Comparison of ENCODE assay signal across 29 mouse cellular contexts in genomic region chr7:5108272-5108671, GRCm38 (mm10). TPM values are rescaled to one million over a fixed set of nuclear protein-coding genes. Genes with fewer than 3 reads are reported as not detected.
DNase-seq lines count a peak whose midpoint lies in the region; ATAC-seq lines count a peak whose summit lies in the region.
"Had no signal": no experiment of that assay in that cellular context is flagged by ENCODE, and none has a peak within 500 bp of the region (broad histone marks: within the 10 kb centered on the region; RNA-seq: fewer than 3 reads in every experiment).

No protein-coding gene starts in this region.

- H3K9me3 ChIP-seq in heart, embryonic 12.5 days (replicated peaks) = no peaks in the 10 kb centered on the region
- H3K9me3 ChIP-seq in intestine, embryonic 14.5 days (ENCODE audit: control insufficient read depth, low read length) = no peaks in the 10 kb centered on the region
- H3K9me3 ChIP-seq in intestine, embryonic 16.5 days (ENCODE audit: control insufficient read depth, low read length) = no peaks in the 10 kb centered on the region
- H3K9me3 ChIP-seq: embryonic facial prominence, embryonic 13.5 days; embryonic facial prominence, embryonic 15.5 days; forebrain, embryonic 12.5 days had no signal

- H3K9ac ChIP-seq in heart, embryonic 12.5 days = no peak overlapping the region
- no peak overlapping the region for H3K9ac ChIP-seq in intestine, embryonic 14.5 days (ENCODE audit: low read length)
- H3K9ac ChIP-seq in intestine, embryonic 16.5 days (ENCODE audit: low read depth, low read length) = no peak overlapping the region
- H3K9ac ChIP-seq: embryonic facial prominence, embryonic 13.5 days; embryonic facial prominence, embryonic 15.5 days; forebrain, embryonic 12.5 days had no signal

- no peak for DNase-seq in heart, postnatal 4 days
- peak; percentile 10 for DNase-seq in intestine, embryonic 14.5 days (ENCODE audit: low spot score)
- DNase-seq in lung, postnatal 25 days (ENCODE audit: low spot score) = no peak
- DNase-seq: adrenal gland, adult 2 months; adrenal gland, postnatal 10 days; adrenal gland, postnatal 25 days; cerebellum, adult 11 months; cerebellum, adult 18-20 months; cerebellum, adult 8-10 months; cerebellum, adult 9-11 months; cerebellum, postnatal 14 days; cerebellum, postnatal 36 days; embryo, embryonic 11 days had no signal

- no peak overlapping the region for H3K27ac ChIP-seq in heart, embryonic 12.5 days (ENCODE audit: poor library complexity, severe bottlenecking)
- no peak overlapping the region for H3K27ac ChIP-seq in intestine, embryonic 14.5 days (ENCODE audit: low read depth)
- H3K27ac ChIP-seq in intestine, embryonic 16.5 days (ENCODE audit: low read length) = no peak overlapping the region
- H3K27ac ChIP-seq: embryonic facial prominence, embryonic 13.5 days; embryonic facial prominence, embryonic 15.5 days; forebrain, embryonic 10.5 days; forebrain, embryonic 12.5 days had no signal

- WGBS in heart, embryonic 12.5 days = 53% methylated on average over 4 of the region's 4 CpGs
- WGBS in intestine, embryonic 14.5 days = 77% methylated on average over 4 of the region's 4 CpGs
- 75% methylated on average over 4 of the region's 4 CpGs for WGBS in intestine, embryonic 16.5 days

- H3K27me3 ChIP-seq in heart, embryonic 12.5 days (replicated peaks) = no peaks in the 10 kb centered on the region
- no peaks in the 10 kb centered on the region for H3K27me3 ChIP-seq in intestine, embryonic 14.5 days (replicated peaks; ENCODE audit: control insufficient read depth, insufficient read depth, low read length)
- no peaks in the 10 kb centered on the region for H3K27me3 ChIP-seq in intestine, embryonic 16.5 days (replicated peaks; ENCODE audit: control insufficient read depth, insufficient read depth, low read length)
- H3K27me3 ChIP-seq: embryonic facial prominence, embryonic 13.5 days; embryonic facial prominence, embryonic 15.5 days; forebrain, embryonic 12.5 days had no signal

- no peaks in the 10 kb centered on the region for H3K36me3 ChIP-seq in heart, embryonic 12.5 days
- no peaks in the 10 kb centered on the region for H3K36me3 ChIP-seq in intestine, embryonic 14.5 days (ENCODE audit: control insufficient read depth, insufficient read depth, low read length)
- no peaks in the 10 kb centered on the region for H3K36me3 ChIP-seq in intestine, embryonic 16.5 days (ENCODE audit: control insufficient read depth, insufficient read depth, low read length)
- H3K36me3 ChIP-seq: embryonic facial prominence, embryonic 13.5 days; embryonic facial prominence, embryonic 15.5 days; forebrain, embryonic 10.5 days; forebrain, embryonic 12.5 days had no signal

- peak; percentile 45; the same call in 1 of the 2 replicates for ATAC-seq in heart, embryonic 12.5 days (ENCODE audit: insufficient number of reproducible peaks, low FRiP score)
- no peak for ATAC-seq in intestine, embryonic 14.5 days (replicated peaks; ENCODE audit: low FRiP score, low TSS enrichment, low read depth)
- ATAC-seq in intestine, embryonic 16.5 days = no peak
- ATAC-seq: forebrain, embryonic 14.5 days; forebrain, embryonic 16.5 days had no signal

- no peak overlapping the region for H3K4me3 ChIP-seq in heart, embryonic 12.5 days
- no peak overlapping the region for H3K4me3 ChIP-seq in intestine, embryonic 14.5 days (ENCODE audit: low read depth, low read length)
- no peak overlapping the region for H3K4me3 ChIP-seq in intestine, embryonic 16.5 days (ENCODE audit: low read length)
- H3K4me3 ChIP-seq: embryonic facial prominence, embryonic 13.5 days; embryonic facial prominence, embryonic 15.5 days; erythroblast, embryonic 14.5 days; forebrain, embryonic 10.5 days; forebrain, embryonic 12.5 days had no signal

- H3K4me2 ChIP-seq in heart, embryonic 12.5 days = no peak overlapping the region
- H3K4me2 ChIP-seq in intestine, embryonic 14.5 days (ENCODE audit: low read length) = no peak overlapping the region
- H3K4me2 ChIP-seq in intestine, embryonic 16.5 days (ENCODE audit: low read depth, low read length) = no peak overlapping the region
- H3K4me2 ChIP-seq: embryonic facial prominence, embryonic 13.5 days; embryonic facial prominence, embryonic 15.5 days; forebrain, embryonic 12.5 days had no signal

- 0 out of 2 replicates have a peak, but pooled peaks cover 4% of the 10 kb centered on the region for H3K4me1 ChIP-seq in heart, embryonic 12.5 days (replicated peaks)
- H3K4me1 ChIP-seq in intestine, embryonic 14.5 days (replicated peaks; ENCODE audit: control insufficient read depth, insufficient read depth, low read length) = no peaks in the 10 kb centered on the region
- no peaks in the 10 kb centered on the region for H3K4me1 ChIP-seq in intestine, embryonic 16.5 days (ENCODE audit: control insufficient read depth, insufficient read depth, low read length)
- H3K4me1 ChIP-seq: forebrain, embryonic 10.5 days; forebrain, embryonic 12.5 days had no signal

RNA-seq across cellular contexts. Expression of gene Rfpl4, which starts 8.5 kb away (rescaled TPM):
- not detected in 2 replicates for polyA plus RNA-seq in heart, embryonic 12.5 days (2016; fragmentation: Nextera tagmentation; extraction: Ambion mirVana)
- not detected for total RNA-seq in heart, postnatal 4 days (2021)
- polyA plus RNA-seq in intestine, embryonic 14.5 days (2014; fragmentation: Nextera tagmentation; extraction: Ambion mirVana) = not detected in 2 replicates
- polyA plus RNA-seq in intestine, embryonic 16.5 days (2015; fragmentation: Nextera tagmentation; extraction: Ambion mirVana) = not detected in 2 replicates
- total RNA-seq: adrenal gland, postnatal 10 days; adrenal gland, postnatal 25 days; adrenal gland, postnatal 4 days; common myeloid progenitor, adult 5-6 weeks; ES-E14; MEL had no signal
- polyA plus RNA-seq: adrenal gland, adult 2 months; brain, embryonic 14.5 days; C2C12; embryonic facial prominence, embryonic 11.5 days; embryonic facial prominence, embryonic 13.5 days; embryonic facial prominence, embryonic 15.5 days; erythroblast, embryonic 14.5 days; forebrain, embryonic 10.5 days; forebrain, embryonic 12.5 days; forebrain, embryonic 14.5 days had no signal

RNA-seq across cellular contexts. Expression of gene Rasl2-9, which starts 17.5 kb away (rescaled TPM):
- polyA plus RNA-seq in heart, embryonic 12.5 days (2016; fragmentation: Nextera tagmentation; extraction: Ambion mirVana) = 0.96 and 2.2 TPM in 2 replicates
- 1 to 10 TPM; 2.6 to 4.5 TPM for total RNA-seq in heart, postnatal 4 days (2021)
- 0.54 and 0.72 TPM in 2 replicates for polyA plus RNA-seq in intestine, embryonic 14.5 days (2014; fragmentation: Nextera tagmentation; extraction: Ambion mirVana)
- 0.67 and 0.80 TPM in 2 replicates for polyA plus RNA-seq in intestine, embryonic 16.5 days (2015; fragmentation: Nextera tagmentation; extraction: Ambion mirVana)
- total RNA-seq: common myeloid progenitor, adult 5-6 weeks; MEL had no signal
- polyA plus RNA-seq: erythroblast, embryonic 14.5 days; forebrain, embryonic 16.5 days had no signal

RNA-seq across cellular contexts. Expression of gene Epn1, which starts 28.2 kb away (rescaled TPM):
- 52.1 TPM in 2 replicates for polyA plus RNA-seq in heart, embryonic 12.5 days (2016; fragmentation: Nextera tagmentation; extraction: Ambion mirVana)
- total RNA-seq in heart, postnatal 4 days (2021) = 100 to 1,000 TPM; 171 to 183 TPM
- polyA plus RNA-seq in intestine, embryonic 14.5 days (2014; fragmentation: Nextera tagmentation; extraction: Ambion mirVana) = 57.8 and 65.1 TPM in 2 replicates
- 75.0 and 87.4 TPM in 2 replicates for polyA plus RNA-seq in intestine, embryonic 16.5 days (2015; fragmentation: Nextera tagmentation; extraction: Ambion mirVana)

RNA-seq across cellular contexts. Expression of gene Vmn1r55, which starts 41.2 kb away (rescaled TPM):
- not detected in 2 replicates for polyA plus RNA-seq in heart, embryonic 12.5 days (2016; fragmentation: Nextera tagmentation; extraction: Ambion mirVana)
- total RNA-seq in heart, postnatal 4 days (2021) = not detected
- polyA plus RNA-seq in intestine, embryonic 14.5 days (2014; fragmentation: Nextera tagmentation; extraction: Ambion mirVana) = not detected in 2 replicates
- polyA plus RNA-seq in intestine, embryonic 16.5 days (2015; fragmentation: Nextera tagmentation; extraction: Ambion mirVana) = not detected in 2 replicates
- total RNA-seq: adrenal gland, adult 2 months; adrenal gland, postnatal 10 days; adrenal gland, postnatal 25 days; adrenal gland, postnatal 4 days; common myeloid progenitor, adult 5-6 weeks; ES-E14; MEL had no signal
- polyA plus RNA-seq: adrenal gland, adult 2 months; brain, embryonic 14.5 days; C2C12; embryonic facial prominence, embryonic 13.5 days; embryonic facial prominence, embryonic 15.5 days; forebrain, embryonic 12.5 days; forebrain, embryonic 14.5 days; forebrain, embryonic 16.5 days had no signal

RNA-seq across cellular contexts. Expression of gene U2af2, which starts 46.3 kb away (rescaled TPM):
- 81.7 and 83.9 TPM in 2 replicates for polyA plus RNA-seq in heart, embryonic 12.5 days (2016; fragmentation: Nextera tagmentation; extraction: Ambion mirVana)
- 100 to 1,000 TPM; 136 to 145 TPM for total RNA-seq in heart, postnatal 4 days (2021)
- polyA plus RNA-seq in intestine, embryonic 14.5 days (2014; fragmentation: Nextera tagmentation; extraction: Ambion mirVana) = 129 and 133 TPM in 2 replicates
- polyA plus RNA-seq in intestine, embryonic 16.5 days (2015; fragmentation: Nextera tagmentation; extraction: Ambion mirVana) = 107 and 112 TPM in 2 replicates
